9 mouse cellular contexts compared by ENCODE assay signal in the genomic region with DNA sequence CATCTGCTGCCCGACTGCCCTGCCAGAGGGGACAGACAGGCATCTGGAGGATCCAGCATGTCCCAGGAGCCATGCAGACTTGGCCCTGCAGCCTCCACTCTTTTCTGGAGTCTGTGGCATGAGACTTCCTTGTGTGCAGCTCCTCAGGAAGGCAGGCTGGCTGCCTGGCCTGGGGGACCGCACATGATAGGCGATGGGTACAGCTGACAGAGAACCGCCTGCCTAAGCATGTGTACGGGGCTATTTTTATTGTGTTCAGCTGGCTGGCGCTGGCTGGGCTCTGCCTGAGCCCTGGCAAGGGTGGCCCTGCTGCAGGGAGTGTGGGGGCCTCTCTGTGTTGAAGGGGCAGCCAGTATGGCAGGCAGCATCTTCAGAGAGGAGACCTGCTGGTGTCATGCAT.
A peak's percentile ranks its signal among the peaks of the same experiment; 100 is the strongest.
DNase-seq lines count a peak whose midpoint lies in the region; ATAC-seq and TF ChIP-seq lines count a peak whose summit lies in the region.
"Had no signal": no experiment of that assay in that cellular context is flagged by ENCODE, and none has a peak within 500 bp of the region (broad histone marks: within the 10 kb centered on the region; RNA-seq: fewer than 3 reads in every experiment).

No protein-coding gene starts in this region.

- H3K4me2 ChIP-seq in stomach, embryonic 16.5 days (ENCODE audit: low read depth, low read length) = no peak overlapping the region
- no peak overlapping the region for H3K4me2 ChIP-seq in stomach, postnatal 0 days (replicated peaks; ENCODE audit: low read depth)
- H3K4me2 ChIP-seq in heart, embryonic 12.5 days = no peak overlapping the region
- peak overlapping the region; percentile 95 for H3K4me2 ChIP-seq in liver, embryonic 12.5 days
- H3K4me2 ChIP-seq: lung, embryonic 14.5 days; stomach, embryonic 15.5 days had no signal

- peak overlapping the region; percentile 35; the same call in 1 of the 2 replicates for H3K9ac ChIP-seq in stomach, embryonic 16.5 days (ENCODE audit: low read length)
- no peak overlapping the region for H3K9ac ChIP-seq in stomach, postnatal 0 days (ENCODE audit: low read length)
- H3K9ac ChIP-seq in heart, embryonic 12.5 days = 0 out of 2 replicates have a peak overlapping the region, but pooled peaks have one; percentile 21
- peak overlapping the region; percentile 97 for H3K9ac ChIP-seq in liver, embryonic 12.5 days
- H3K9ac ChIP-seq: lung, embryonic 14.5 days; stomach, embryonic 15.5 days had no signal

- ATAC-seq in stomach, embryonic 16.5 days (ENCODE audit: insufficient read depth, low FRiP score) = no peak
- no peak for ATAC-seq in stomach, postnatal 0 days (ENCODE audit: low FRiP score, low TSS enrichment)
- no peak for ATAC-seq in heart, embryonic 12.5 days (ENCODE audit: insufficient number of reproducible peaks, low FRiP score)
- no peak for ATAC-seq in liver, embryonic 12.5 days
- no peak for ATAC-seq in monocyte, adult 5-6 weeks (replicated peaks; ENCODE audit: insufficient number of reproducible peaks, low FRiP score, low TSS enrichment, poor library complexity, severe bottlenecking)

- no peak overlapping the region for H3K4me3 ChIP-seq in stomach, embryonic 16.5 days (replicated peaks; ENCODE audit: low read length)
- H3K4me3 ChIP-seq in stomach, postnatal 0 days (ENCODE audit: low read depth, low read length) = no peak overlapping the region
- no peak overlapping the region for H3K4me3 ChIP-seq in heart, embryonic 12.5 days
- no peak overlapping the region for H3K4me3 ChIP-seq in liver, embryonic 12.5 days
- H3K4me3 ChIP-seq: stomach, embryonic 15.5 days had no signal

- DNase-seq in stomach, postnatal 0 days (ENCODE audit: low spot score) = no peak
- DNase-seq in urinary bladder, postnatal 25 days (ENCODE audit: low spot score) = no peak
- no peak for DNase-seq in thymus, postnatal 25 days
- DNase-seq: lung, embryonic 14.5 days had no signal

- no peaks in the 10 kb centered on the region for H3K27me3 ChIP-seq in stomach, embryonic 16.5 days (ENCODE audit: control insufficient read depth, insufficient read depth, low read length)
- H3K27me3 ChIP-seq in stomach, postnatal 0 days (ENCODE audit: control insufficient read depth, insufficient read depth, low read length) = no peaks in the 10 kb centered on the region
- no peaks in the 10 kb centered on the region for H3K27me3 ChIP-seq in heart, embryonic 12.5 days (replicated peaks)
- H3K27me3 ChIP-seq in liver, embryonic 12.5 days (replicated peaks) = no peaks in the 10 kb centered on the region
- H3K27me3 ChIP-seq: stomach, embryonic 15.5 days had no signal

- H3K9me3 ChIP-seq in stomach, embryonic 16.5 days (replicated peaks; ENCODE audit: control insufficient read depth, low read length) = no peaks in the 10 kb centered on the region
- H3K9me3 ChIP-seq in stomach, postnatal 0 days (ENCODE audit: control insufficient read depth, low read length) = no peaks in the 10 kb centered on the region
- H3K9me3 ChIP-seq in heart, embryonic 12.5 days (replicated peaks) = no peaks in the 10 kb centered on the region
- H3K9me3 ChIP-seq in liver, embryonic 12.5 days (replicated peaks) = no peaks in the 10 kb centered on the region
- H3K9me3 ChIP-seq: stomach, embryonic 15.5 days had no signal

- TF ChIP-seq CTCF in stomach, postnatal 0 days (IDR thresholded peaks at IDR 0.05; ENCODE audit: low read depth) = no peak

- 71% methylated on average over 6 of the region's 6 CpGs for WGBS in stomach, embryonic 16.5 days
- WGBS in stomach, postnatal 0 days = 61% methylated on average over 6 of the region's 6 CpGs
- WGBS in heart, embryonic 12.5 days = 45% methylated on average over 6 of the region's 6 CpGs
- WGBS in liver, embryonic 12.5 days (ENCODE audit: insufficient replicate concordance) = 50% methylated on average over 6 of the region's 6 CpGs

- peaks cover 40% of the 10 kb centered on the region for H3K4me1 ChIP-seq in stomach, embryonic 16.5 days (ENCODE audit: control insufficient read depth, insufficient read depth, low read length)
- no peaks in the 10 kb centered on the region for H3K4me1 ChIP-seq in stomach, postnatal 0 days (replicated peaks; ENCODE audit: control insufficient read depth, insufficient read depth)
- peaks cover 36% of the 10 kb centered on the region for H3K4me1 ChIP-seq in heart, embryonic 12.5 days (replicated peaks)
- peaks cover 77% of the 10 kb centered on the region for H3K4me1 ChIP-seq in liver, embryonic 12.5 days

- TF ChIP-seq EP300 in stomach, postnatal 0 days (optimal IDR thresholded peaks at IDR 0.05) = no peak

- no peaks in the 10 kb centered on the region for H3K36me3 ChIP-seq in stomach, embryonic 16.5 days (ENCODE audit: control insufficient read depth, insufficient read depth, low read length)
- H3K36me3 ChIP-seq in stomach, postnatal 0 days (ENCODE audit: control insufficient read depth, insufficient read depth, low read length) = no peaks in the 10 kb centered on the region
- no peaks in the 10 kb centered on the region for H3K36me3 ChIP-seq in heart, embryonic 12.5 days
- H3K36me3 ChIP-seq in liver, embryonic 12.5 days = no peaks in the 10 kb centered on the region
- H3K36me3 ChIP-seq: stomach, embryonic 15.5 days had no signal

- no peak overlapping the region for H3K27ac ChIP-seq in stomach, embryonic 16.5 days (ENCODE audit: low read length)
- no peak overlapping the region for H3K27ac ChIP-seq in stomach, postnatal 0 days (replicated peaks)
- H3K27ac ChIP-seq in heart, embryonic 12.5 days (ENCODE audit: poor library complexity, severe bottlenecking) = 0 out of 2 replicates have a peak overlapping the region, but pooled peaks have one; percentile 23
- H3K27ac ChIP-seq in liver, embryonic 12.5 days = peak overlapping the region; percentile 100
- H3K27ac ChIP-seq: stomach, embryonic 15.5 days had no signal

Comparison
In these comparisons a context has a peak if more than half of its experiments do, and no peak if none do; other contexts are left out.
1. H3K27ac ChIP-seq: peak in heart, embryonic 12.5 days (single experiment) and liver, embryonic 12.5 days (single experiment); none in stomach, embryonic 16.5 days (single experiment) and stomach, postnatal 0 days (single experiment).